Mouse (Mus musculus): Measurements from ENCODE around the gene Tmem165.

The Tmem165 gene

DNA sequence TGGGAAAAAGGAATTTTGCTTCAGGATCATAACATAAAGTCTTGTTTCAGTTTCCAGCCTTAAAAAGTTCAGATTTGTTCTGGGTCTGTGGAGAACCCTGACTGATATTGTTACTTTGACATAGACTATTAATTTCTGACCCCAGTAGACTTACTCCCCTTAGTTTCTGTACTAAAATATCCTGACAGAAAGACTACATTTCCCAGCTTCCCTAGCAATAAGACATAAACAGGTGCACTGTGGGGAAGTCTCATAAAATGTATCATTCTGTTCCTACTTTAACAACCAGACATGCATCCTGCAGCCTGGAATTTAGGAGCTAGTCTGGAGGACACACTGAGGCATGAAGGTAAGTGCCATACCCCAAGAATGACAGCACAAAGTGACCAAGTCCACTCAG, 12.6 kb upstream of the Tmem165 start:
- in situ Hi-C loops (cut with MboI; ENCODE audit: low sequenced_read_pairs) = no loop called here

DNA sequence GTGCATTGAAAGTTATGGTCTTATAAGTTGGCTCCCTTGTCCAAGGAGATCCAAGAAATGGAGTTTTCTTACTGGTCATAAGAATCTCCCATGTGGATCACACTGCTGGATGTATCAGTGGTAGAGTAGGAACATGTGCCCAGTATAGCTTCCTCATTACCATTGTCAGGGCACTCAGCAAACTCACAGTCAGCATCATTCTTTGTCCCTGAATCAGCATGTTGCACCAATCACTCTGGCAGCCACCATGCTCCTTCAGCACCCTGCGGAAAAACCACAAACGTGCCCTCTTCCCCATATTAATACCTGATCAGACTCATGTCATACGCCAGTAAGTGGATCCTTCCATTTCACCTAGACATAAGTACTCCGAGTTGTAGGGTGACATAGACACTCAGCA, 8.6 kb upstream of the Tmem165 start:
- in situ Hi-C loops (cut with MboI; ENCODE audit: low sequenced_read_pairs) = no loop called here

DNA sequence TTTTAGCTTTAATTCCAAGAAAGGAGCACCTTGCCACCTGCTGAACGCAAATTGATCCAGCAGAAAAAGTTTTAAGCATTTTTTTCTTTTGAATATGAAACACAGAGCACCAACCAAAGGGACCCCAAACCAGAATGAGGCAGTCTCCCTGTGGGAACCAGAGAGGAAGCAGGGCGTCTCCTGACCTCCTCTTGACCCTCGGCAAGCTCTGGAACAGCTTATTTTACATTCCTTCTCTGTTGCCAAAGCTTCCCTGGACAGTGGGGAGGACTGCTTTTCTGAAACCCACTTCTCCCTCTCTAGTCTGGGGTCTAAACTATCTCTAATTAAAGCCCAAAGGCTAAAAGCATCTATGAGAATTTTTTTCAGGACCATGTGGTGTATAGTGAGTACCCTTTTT, 7.3 kb upstream of the Tmem165 start:
- in situ Hi-C loops (cut with MboI; ENCODE audit: low sequenced_read_pairs) = no loop called here

DNA sequence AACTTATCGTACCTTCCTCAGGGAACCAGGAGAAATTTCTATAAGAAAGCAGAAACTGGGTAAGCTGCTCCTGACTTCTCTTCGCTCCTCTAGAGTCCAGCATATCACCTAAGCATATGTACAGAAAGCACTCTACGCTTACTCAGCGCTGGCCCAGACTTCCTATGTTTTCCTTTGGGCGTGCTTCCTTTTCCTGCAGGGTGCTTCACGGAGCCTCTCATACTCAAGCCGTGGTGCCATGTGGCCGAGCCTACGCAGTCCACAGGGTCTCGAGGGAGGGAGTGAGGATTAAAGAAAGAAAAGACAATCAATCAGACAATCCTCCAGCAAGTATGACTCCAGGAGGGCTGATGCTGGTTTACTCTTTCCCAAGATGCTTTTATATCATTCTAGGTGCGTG, 6.8 kb upstream of the Tmem165 start:
- in situ Hi-C loops (cut with MboI; ENCODE audit: low sequenced_read_pairs) = no loop called here

GRCm38 (mm10) chr5:76177664-76178063, 6.0 kb upstream of the Tmem165 start:
- in situ Hi-C loops (cut with MboI; ENCODE audit: low sequenced_read_pairs) = no loop called here

GRCm38 (mm10) chr5:76179171-76179570, 4.5 kb upstream of the Tmem165 start:
- in situ Hi-C loops (cut with MboI; ENCODE audit: low sequenced_read_pairs) = no loop called here

- in situ Hi-C loops (cut with MboI; ENCODE audit: low sequenced_read_pairs) = no loop called here
These were observed 3.9 kb upstream of the Tmem165 start for GRCm38 (mm10) chr5:76179791-76180190.

GRCm38 (mm10) chr5:76182326-76182725, 1.4 kb upstream of the Tmem165 start:
- in situ Hi-C loops (cut with MboI; ENCODE audit: low sequenced_read_pairs) = no loop called here

- in situ Hi-C loops (cut with MboI; ENCODE audit: low sequenced_read_pairs) = no loop called here
These were observed 484 bp upstream of the Tmem165 start for GRCm38 (mm10) chr5:76183043-76183749.

DNA sequence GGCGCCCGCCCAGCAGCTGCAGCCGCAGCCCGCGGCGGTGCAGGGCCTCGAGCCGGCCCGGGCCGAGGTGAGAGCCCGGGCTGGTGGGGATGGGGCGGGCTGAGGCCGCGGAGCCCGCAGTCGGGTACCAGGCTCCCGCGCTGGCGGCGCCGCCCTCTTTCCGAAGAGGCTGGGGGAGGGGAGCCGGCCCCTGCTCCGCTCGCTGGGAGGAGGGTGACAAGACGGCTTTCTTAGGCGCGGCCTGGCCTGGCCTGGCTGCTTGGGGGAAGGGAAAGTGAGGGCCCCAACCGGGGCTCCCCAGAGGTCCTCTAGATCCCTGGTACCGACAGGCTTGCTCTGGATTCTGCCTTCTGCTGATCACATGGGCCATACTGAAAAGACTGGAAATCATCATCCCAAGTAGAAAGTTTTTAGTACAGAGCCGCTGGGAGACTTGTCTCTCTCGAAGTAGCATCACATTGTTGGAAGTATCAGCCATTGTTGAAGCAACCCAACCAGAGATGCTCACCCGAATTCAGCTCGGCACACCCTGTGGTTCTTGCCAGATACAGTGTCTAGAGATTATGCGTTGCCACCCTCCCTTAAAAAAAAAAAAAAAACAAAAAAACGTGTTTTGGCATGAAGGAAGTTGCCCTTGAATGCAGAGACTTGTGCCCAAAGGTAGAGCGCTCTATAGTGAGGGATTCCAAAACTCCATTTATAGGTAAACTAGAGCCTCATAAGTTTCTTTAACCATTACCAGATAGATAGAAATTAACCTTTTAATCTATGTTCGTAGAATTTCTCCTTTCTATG, 803 bp downstream of the Tmem165 start:
- in situ Hi-C loops (cut with MboI; ENCODE audit: low sequenced_read_pairs) = no loop called here

GRCm38 (mm10) chr5:76187885-76188284, 4.2 kb downstream of the Tmem165 start:
- in situ Hi-C loops (cut with MboI; ENCODE audit: low sequenced_read_pairs) = no loop called here

DNA sequence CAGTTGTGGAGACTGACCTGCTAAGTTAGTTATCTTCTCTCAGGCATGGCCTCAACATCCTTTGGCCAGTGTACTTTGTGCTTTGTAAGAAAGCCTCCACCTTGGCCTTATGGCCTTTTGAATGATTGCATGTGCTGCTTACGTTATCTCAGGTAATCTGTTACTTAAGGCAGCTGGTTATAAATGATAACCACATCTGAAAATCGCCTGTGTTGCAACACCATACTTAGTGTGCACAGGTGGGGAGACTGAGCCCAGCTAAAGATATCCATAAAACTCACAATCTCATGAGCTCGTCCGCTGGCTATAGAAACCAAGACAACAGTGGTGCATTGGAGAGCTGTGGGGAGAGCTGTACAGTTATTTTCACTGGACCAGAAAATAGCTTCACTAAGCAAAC, 6.9 kb downstream of the Tmem165 start:
- in situ Hi-C loops (cut with MboI; ENCODE audit: low sequenced_read_pairs) = no loop called here

GRCm38 (mm10) chr5:76193075-76193474, 9.4 kb downstream of the Tmem165 start:
- in situ Hi-C loops (cut with MboI; ENCODE audit: low sequenced_read_pairs) = no loop called here

DNA sequence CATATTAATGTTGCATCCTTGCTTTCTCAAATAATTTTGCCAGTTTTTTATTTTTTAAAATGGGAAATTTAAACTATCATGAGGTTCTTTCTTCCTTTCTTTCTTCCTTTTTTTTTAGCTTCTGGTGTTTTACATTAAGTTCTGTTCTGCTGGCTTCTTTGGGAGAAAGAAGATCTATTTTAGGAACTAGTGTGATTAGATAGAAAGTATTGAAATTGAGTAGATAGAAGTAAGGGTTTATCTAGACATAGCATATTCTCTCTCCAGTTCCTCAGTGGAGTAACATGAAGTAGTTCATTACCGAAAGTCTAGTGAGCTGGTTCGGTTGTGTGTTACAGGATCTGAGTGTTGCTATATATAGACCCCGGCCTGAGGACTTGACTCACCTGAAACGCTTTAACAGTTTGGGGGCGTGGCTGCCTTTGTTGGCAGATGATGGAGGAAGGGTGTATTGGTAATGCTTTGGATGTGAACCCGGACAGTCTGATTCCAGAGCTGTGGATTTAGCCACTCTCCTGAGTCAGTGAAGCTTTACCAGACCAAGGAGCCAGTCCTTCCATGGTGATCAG, 10.8 kb downstream of the Tmem165 start:
- in situ Hi-C loops (cut with MboI; ENCODE audit: low sequenced_read_pairs) = no loop called here

DNA sequence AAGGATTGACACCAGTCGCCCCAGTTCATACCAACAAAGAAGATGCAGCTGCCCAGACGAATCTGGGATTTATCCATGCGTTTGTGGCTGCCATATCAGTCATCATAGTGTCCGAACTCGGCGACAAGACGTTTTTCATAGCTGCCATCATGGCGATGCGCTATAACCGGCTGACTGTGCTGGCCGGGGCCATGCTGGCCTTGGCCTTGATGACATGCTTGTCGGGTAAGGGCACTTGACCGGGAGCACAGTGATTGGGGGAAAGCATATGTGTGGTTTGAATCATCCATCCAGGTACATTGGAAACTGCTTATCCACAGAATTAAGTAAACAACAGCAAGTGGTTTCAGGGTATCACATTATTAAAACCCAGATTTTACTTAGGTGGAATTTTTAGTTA, 15.7 kb downstream of the Tmem165 start:
- in situ Hi-C loops (cut with MboI; ENCODE audit: low sequenced_read_pairs) = no loop called here

DNA sequence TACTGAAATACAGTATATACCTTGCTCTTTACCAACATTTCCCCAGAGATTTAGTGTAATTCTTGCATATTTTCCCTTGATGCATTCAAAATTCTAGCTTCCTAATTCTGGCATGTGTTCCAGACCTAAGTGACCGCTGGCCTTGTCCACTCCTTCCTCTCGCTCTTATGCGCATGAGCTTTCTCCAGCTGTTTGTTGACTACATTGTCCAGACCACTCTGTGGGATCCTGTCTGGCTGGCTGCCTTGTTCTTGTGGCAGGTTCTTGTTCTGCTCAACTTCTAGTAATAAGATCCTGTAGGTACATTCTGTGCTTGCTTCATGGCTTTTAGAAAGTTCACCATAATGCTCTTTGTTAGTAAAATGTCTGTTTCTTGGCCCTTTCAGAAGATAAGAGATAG, 19.5 kb downstream of the Tmem165 start:
- in situ Hi-C loops (cut with MboI; ENCODE audit: low sequenced_read_pairs) = no loop called here

DNA sequence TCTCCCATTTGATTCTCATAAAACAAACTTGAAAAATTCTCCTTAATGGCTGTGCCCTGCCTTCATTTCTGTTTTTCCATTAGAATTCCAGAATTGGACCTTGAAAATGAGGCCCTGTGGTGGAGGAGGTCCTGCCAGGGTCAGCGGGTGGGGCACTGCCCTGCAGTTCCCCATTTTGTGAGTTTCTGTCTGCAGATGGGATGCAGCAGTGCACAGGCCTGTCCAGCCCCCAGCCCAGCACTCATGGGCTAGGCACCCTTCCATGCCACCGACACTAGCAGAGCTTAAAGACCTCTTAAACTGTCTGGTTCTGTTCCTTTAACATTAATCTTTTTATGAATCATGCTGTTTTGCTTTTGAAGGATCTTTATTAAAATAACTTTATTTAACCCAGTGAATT, 22.2 kb downstream of the Tmem165 start:
- in situ Hi-C loops (cut with MboI; ENCODE audit: low sequenced_read_pairs) = no loop called here

DNA sequence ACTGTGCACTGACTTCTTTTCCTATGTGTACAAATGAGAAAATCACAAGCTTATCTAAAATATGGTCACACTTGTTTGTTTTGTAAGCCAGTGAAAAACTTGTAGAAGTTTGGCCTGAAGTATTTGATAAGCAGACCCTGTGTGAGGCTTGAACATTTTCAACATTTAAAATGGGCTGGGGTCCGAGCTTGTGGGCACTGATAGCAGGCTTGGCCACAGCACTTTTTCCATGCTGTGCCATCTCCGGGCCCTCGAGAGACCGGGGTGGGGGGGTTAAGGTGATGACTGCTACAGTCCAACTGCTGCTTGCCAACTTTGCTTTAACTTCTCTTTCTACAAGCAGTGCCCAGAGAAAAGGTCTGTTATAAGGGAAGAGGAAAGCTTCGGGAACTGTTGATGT, 24.4 kb downstream of the Tmem165 start:
- in situ Hi-C loops (cut with MboI; ENCODE audit: low sequenced_read_pairs) = no loop called here

DNA sequence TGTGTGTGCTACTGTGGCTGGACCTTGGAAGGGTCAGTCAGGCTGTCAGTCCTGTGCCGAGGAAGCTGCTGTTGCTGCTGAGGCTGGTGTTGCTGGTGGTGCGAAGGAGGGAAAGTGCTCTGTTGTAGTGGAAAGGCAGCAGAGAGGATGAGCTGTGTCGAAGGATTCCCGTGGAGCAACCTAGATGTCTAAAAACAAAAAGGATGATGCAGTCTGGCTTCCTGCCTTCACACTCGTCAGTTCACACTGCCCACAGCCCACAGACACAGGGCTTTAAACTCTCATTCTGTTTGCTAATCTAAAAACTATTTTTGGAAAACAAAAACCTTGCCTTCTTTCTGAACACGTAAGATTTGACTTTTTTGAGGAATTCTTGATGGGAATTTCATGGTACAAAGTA, 33.0 kb downstream of the Tmem165 start:
- in situ Hi-C loops (cut with MboI; ENCODE audit: low sequenced_read_pairs) = no loop called here

DNA sequence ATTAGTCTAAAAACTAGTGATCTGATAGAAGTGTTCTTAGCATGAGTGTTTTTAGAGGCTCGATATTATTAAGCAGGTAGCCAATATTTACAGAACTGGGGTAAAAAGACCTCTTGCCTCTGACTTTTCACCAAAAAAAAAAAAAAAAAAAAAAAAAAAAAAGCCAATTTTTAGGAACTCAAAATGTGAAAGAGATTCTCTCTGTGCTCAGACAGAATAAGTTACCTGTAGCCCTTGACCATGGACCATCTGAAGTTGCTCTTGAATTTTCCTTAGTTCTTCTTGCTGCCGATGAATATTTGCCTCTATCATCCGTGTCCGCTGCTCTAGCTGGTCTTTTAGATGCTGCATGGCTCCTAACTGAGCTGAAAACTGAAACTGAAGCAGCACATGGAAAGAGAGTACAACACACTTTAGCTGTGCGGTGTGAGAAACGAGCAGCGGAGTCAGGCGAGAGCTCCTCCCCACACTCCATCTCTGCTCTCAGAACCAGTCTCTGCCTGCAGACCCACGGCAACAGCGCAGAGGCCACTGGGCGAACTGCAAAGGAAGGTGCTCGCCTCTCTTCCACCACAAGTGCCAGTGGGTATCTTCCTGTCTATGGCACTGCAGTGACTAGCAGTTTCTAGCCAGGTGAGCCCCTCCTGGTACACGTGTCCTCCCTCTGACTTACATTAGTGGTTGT, 47.6 kb downstream of the Tmem165 start:
- in situ Hi-C loops (cut with MboI; ENCODE audit: low sequenced_read_pairs) = no loop called here

- in situ Hi-C loops (cut with MboI; ENCODE audit: low sequenced_read_pairs) = no loop called here
These were observed 59.6 kb downstream of the Tmem165 start for GRCm38 (mm10) chr5:76243274-76243673.

DNA sequence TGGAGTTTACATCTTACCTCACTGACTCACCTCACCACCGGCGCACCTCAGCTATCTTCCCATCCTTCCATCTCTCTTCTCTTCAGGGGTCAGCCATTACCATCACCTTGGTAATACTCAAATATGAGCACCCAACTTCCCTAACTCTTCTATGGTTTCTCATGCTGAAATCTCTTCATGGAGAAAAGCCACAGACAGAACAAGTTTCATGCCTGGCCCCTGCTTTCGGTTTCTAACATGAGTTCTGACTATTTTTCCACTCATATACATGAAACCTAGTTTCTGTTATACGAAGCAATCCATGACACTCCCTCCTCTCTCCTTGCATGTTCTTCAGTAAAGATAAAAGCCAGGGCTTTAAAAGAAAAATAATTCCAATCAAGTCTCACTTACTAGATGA, 60.2 kb downstream of the Tmem165 start:
- in situ Hi-C loops (cut with MboI; ENCODE audit: low sequenced_read_pairs) = no loop called here
